Mouse (Mus musculus) stomach, postnatal 0 days (tissue): ENCODE measurements at regions not wholly inside any gene's neighbourhood (a gene's known extent, or its start where the extent isn't known, plus 50 kb on each side); places are given as distances from the start of the nearest gene placed in this dataset.

ENCODE experiments used
- CTCF ChIP-seq: IDR thresholded peaks from 2 replicates; pipeline ENCODE4 v1.5.1; 2016; ENCODE audit warnings: antibody characterized with exemption, low read depth, mild to moderate bottlenecking, moderate library complexity
- EP300 ChIP-seq: optimal IDR thresholded peaks from 2 replicates; pipeline ENCODE3; 2016; ENCODE audit warnings: antibody characterized with exemption

- TF ChIP-seq CTCF = no peak
- TF ChIP-seq EP300 = no peak
Observed at GRCm38 (mm10) chr9:59091179-59091578, 54.9 kb upstream of the Neo1 start.
